Mouse (Mus musculus): ENCODE measurements at regions not wholly inside any gene's neighbourhood (a gene's known extent, or its start where the extent isn't known, plus 50 kb on each side); places are given as distances from the start of the nearest gene placed in this dataset.

GRCm38 (mm10) chr15:57600562-57600961, 123.1 kb upstream of the Slc22a22 start:
- TF ChIP-seq CTCF (IDR thresholded peaks at IDR 0.05; ENCODE audit: low read depth) (peak; percentile 77), EP300 (IDR thresholded peaks at IDR 0.05; ENCODE audit: low read depth) (no peak)
